Mouse (Mus musculus): ENCODE results near the gene Wrap73. TPM values are rescaled to one million over a fixed set of nuclear protein-coding genes. Genes with fewer than 3 reads are reported as not detected.

Wrap73 gene
- total and polyA plus RNA-seq, 3 experiments = 32.1 to 77.6 (median 49.3) TPM

GRCm38 (mm10) chr4:154183566-154183965 is 41.4 kb downstream of the Wrap73 start:
- in situ Hi-C loops (cut with MboI; ENCODE audit: low pct_ligation_motif_present, low pct_unique_long_range_greater_than_20kb, low sequenced_read_pairs) = no loop called here

DNA sequence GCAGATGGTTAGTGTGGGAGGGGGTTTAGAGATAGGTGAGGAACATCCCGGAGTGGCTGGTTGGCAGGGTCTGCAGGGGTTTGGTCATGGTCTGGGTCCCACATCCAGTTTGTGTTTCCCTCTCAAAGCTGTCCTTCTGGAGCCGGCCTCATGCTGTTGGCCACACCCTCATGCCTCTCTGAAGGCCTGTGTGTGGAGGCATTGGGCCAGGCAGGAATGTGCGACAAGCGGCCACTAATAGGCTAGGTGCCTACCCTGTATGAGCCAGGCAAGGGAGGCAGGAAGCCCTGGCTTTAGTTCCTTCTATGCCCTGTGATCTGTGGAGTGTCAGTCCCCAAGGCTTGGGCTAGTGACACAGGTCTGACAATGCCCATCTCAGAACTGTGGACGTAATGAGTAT is 42.8 kb downstream of the Wrap73 start:
- Histone ChIP-seq H3K27ac (ENCODE audit: insufficient read depth, low read depth) (no peak overlapping the region), H3K79me2 (replicated peaks; ENCODE audit: control insufficient read depth, extremely low read depth, insufficient read depth, poor library complexity, severe bottlenecking) (no peaks in the 10 kb centered on the region), H3K27me3 (replicated peaks) (peaks cover 74% of the 10 kb centered on the region), H3K4me3 (replicated peaks in 1 of 3; ENCODE audit: low read depth in 2 of 3, low read length in 2 of 3, poor library complexity in 1 of 3) (no peak overlapping the region), H3K4me1 (ENCODE audit: control insufficient read depth in 1 of 2, insufficient read depth in 2 of 2) (no peaks in the 10 kb centered on the region), H3K9ac (ENCODE audit: insufficient read depth, low read depth) (no peak overlapping the region), H3K4me2 (ENCODE audit: insufficient read depth, low read depth, poor library complexity, severe bottlenecking) (no peak overlapping the region), H3K9me3 (replicated peaks; ENCODE audit: low read length) (no peaks in the 10 kb centered on the region), H3K36me3 (replicated peaks in 1 of 2; ENCODE audit: control insufficient read depth in 1 of 2, insufficient read depth in 1 of 2, low read length in 1 of 2) (no peaks in the 10 kb centered on the region)
- dilution Hi-C loops (cut with MboI; ENCODE audit: extremely low pct_ligation_motif_present, extremely low pct_unique_long_range_greater_than_20kb, low sequenced_read_pairs) = no loop called here
- DNase-seq (ENCODE audit: extremely low read depth) = no peak
- in situ Hi-C loops (cut with MboI; ENCODE audit: low pct_ligation_motif_present, low pct_unique_long_range_greater_than_20kb, low sequenced_read_pairs) = no loop called here
- TF ChIP-seq GABPA (IDR thresholded peaks at IDR 0.05; ENCODE audit: insufficient replicate concordance, low read depth, low read length) = no peak
- no peak for TF ChIP-seq PAX5 (IDR thresholded peaks at IDR 0.05; ENCODE audit: low read length)
- no peak for TF ChIP-seq JUN (IDR thresholded peaks at IDR 0.05; ENCODE audit: insufficient read depth, low read depth, low read length)
- TF ChIP-seq MXI1 (IDR thresholded peaks at IDR 0.05; ENCODE audit: low read depth, low read length) = no peak
- TF ChIP-seq TBP (conservative IDR thresholded peaks at IDR 0.05; ENCODE audit: low read depth, low read length) = no peak
- TF ChIP-seq NELFE (IDR thresholded peaks at IDR 0.05; ENCODE audit: low read depth, low read length) = no peak
- no peak for TF ChIP-seq RAD21 (IDR thresholded peaks at IDR 0.05; ENCODE audit: low read depth, low read length)
- TF ChIP-seq USF1 (IDR thresholded peaks at IDR 0.05; ENCODE audit: low read depth, low read length) = no peak
- no peak for TF ChIP-seq HCFC1 (IDR thresholded peaks at IDR 0.05; ENCODE audit: low read depth, low read length)
- no peak for TF ChIP-seq ZMIZ1 (IDR thresholded peaks at IDR 0.05; ENCODE audit: low read depth, low read length)
- TF ChIP-seq MYC (IDR thresholded peaks at IDR 0.05; ENCODE audit: low read depth, low read length) = no peak
- TF ChIP-seq IRF4 (IDR thresholded peaks at IDR 0.05; ENCODE audit: low read depth, low read length) = no peak
- no peak for TF ChIP-seq CTCF (conservative IDR thresholded peaks at IDR 0.05 in 1 of 2, IDR thresholded peaks at IDR 0.05 in 1 of 2; ENCODE audit: low read depth in 2 of 2, low read length in 2 of 2)

More at GRCm38 (mm10) chr4:154183566-154183965, 41.4 kb downstream of the Wrap73 start:
- no peaks in the 10 kb centered on the region for H3K4me1 ChIP-seq (ENCODE audit: control insufficient read depth in 1 of 2, insufficient read depth in 2 of 2)
- no peak overlapping the region for H3K27ac ChIP-seq (ENCODE audit: insufficient read depth, low read depth)
- dilution Hi-C loops (cut with MboI; ENCODE audit: extremely low pct_ligation_motif_present, extremely low pct_unique_long_range_greater_than_20kb, low sequenced_read_pairs) = no loop called here
- no peaks in the 10 kb centered on the region for H3K9me3 ChIP-seq (replicated peaks; ENCODE audit: low read length)
- peaks cover 65% of the 10 kb centered on the region for H3K27me3 ChIP-seq (replicated peaks)
- no peaks in the 10 kb centered on the region for H3K36me3 ChIP-seq (replicated peaks in 1 of 2; ENCODE audit: control insufficient read depth in 1 of 2, insufficient read depth in 1 of 2, low read length in 1 of 2)
- DNase-seq (ENCODE audit: extremely low read depth) = no peak
- no peak for TF ChIP-seq ETS1 (conservative IDR thresholded peaks at IDR 0.05; ENCODE audit: low read depth, low read length)
- H3K79me2 ChIP-seq (replicated peaks; ENCODE audit: control insufficient read depth, extremely low read depth, insufficient read depth, poor library complexity, severe bottlenecking) = no peaks in the 10 kb centered on the region
- H3K4me3 ChIP-seq (replicated peaks in 1 of 3; ENCODE audit: low read depth in 2 of 3, low read length in 2 of 3, poor library complexity in 1 of 3) = no peak overlapping the region
- H3K4me2 ChIP-seq (ENCODE audit: insufficient read depth, low read depth, poor library complexity, severe bottlenecking) = no peak overlapping the region
- H3K9ac ChIP-seq (ENCODE audit: insufficient read depth, low read depth) = no peak overlapping the region

- no peak for TF ChIP-seq SMC3 (IDR thresholded peaks at IDR 0.05; ENCODE audit: low read depth, low read length)
- H3K27me3 ChIP-seq (replicated peaks) = peaks cover 79% of the 10 kb centered on the region
- no peaks in the 10 kb centered on the region for H3K79me2 ChIP-seq (replicated peaks; ENCODE audit: control insufficient read depth, extremely low read depth, insufficient read depth, poor library complexity, severe bottlenecking)
Measured at GRCm38 (mm10) chr4:154186002-154186537, 43.9 kb downstream of the Wrap73 start.

More at GRCm38 (mm10) chr4:154186002-154186537, 43.9 kb downstream of the Wrap73 start:
- Histone ChIP-seq H3K9ac (ENCODE audit: insufficient read depth, low read depth) (no peak overlapping the region), H3K27ac (ENCODE audit: insufficient read depth, low read depth) (no peak overlapping the region), H3K4me3 (replicated peaks in 1 of 3; ENCODE audit: low read depth in 2 of 3, low read length in 2 of 3, poor library complexity in 1 of 3) (no peak overlapping the region), H3K9me3 (replicated peaks; ENCODE audit: low read length) (no peaks in the 10 kb centered on the region), H3K36me3 (replicated peaks in 1 of 2; ENCODE audit: control insufficient read depth in 1 of 2, insufficient read depth in 1 of 2, low read length in 1 of 2) (no peaks in the 10 kb centered on the region), H3K4me2 (ENCODE audit: insufficient read depth, low read depth, poor library complexity, severe bottlenecking) (no peak overlapping the region), H3K4me1 (ENCODE audit: control insufficient read depth in 1 of 2, insufficient read depth in 2 of 2) (no peaks in the 10 kb centered on the region)
- DNase-seq (ENCODE audit: extremely low read depth) = no peak
- in situ Hi-C loops (cut with MboI; ENCODE audit: low pct_ligation_motif_present, low pct_unique_long_range_greater_than_20kb, low sequenced_read_pairs) (no loop called here), dilution Hi-C loops (cut with MboI; ENCODE audit: extremely low pct_ligation_motif_present, extremely low pct_unique_long_range_greater_than_20kb, low sequenced_read_pairs) (no loop called here)
